Mouse (Mus musculus): Measurements from ENCODE around the gene Gm21293.

DNA sequence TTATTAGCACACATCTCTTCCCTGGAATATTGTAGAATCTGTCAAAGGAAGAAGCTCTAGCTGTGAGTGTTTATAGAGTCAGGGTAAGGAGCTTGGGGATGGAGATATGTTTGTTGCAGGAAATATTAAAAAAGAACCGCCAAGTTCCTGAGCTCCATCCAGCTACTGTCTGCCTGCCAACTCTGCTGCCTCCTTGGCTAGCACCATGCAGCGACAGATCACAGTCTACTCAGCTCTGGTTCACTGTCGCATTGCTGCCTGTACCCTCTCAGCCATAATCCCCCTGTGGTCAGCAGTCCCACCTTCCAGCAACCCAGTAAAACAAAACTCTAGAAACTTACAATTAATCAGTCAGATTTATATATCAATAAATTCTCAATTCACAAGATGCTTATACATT, 32.7 kb upstream of the Gm21293 start:
- TF ChIP-seq TAL1 (IDR thresholded peaks at IDR 0.05; ENCODE audit: low read length) (no peak), GATA1 (IDR thresholded peaks at IDR 0.05; ENCODE audit: low read length) (no peak)

Data from erythroblast, embryonic 14.5 days (primary cell).